Mouse (Mus musculus): Measurements from ENCODE around the gene Clic3.

The Clic3 gene

GRCm38 (mm10) chr2:25461407-25461806 lies 4.8 kb downstream of the Clic3 start:
- H3K27me3 ChIP-seq (ENCODE audit: control insufficient read depth, insufficient read depth, low read length, poor library complexity, severe bottlenecking), result no peaks in the 10 kb centered on the region
- no peaks in the 10 kb centered on the region; the same call in 1 of the 2 replicates for H3K36me3 ChIP-seq (ENCODE audit: control insufficient read depth, insufficient read depth, low read length, poor library complexity, severe bottlenecking)
- no peak for DNase-seq (ENCODE audit: low read depth, low spot score)

DNA sequence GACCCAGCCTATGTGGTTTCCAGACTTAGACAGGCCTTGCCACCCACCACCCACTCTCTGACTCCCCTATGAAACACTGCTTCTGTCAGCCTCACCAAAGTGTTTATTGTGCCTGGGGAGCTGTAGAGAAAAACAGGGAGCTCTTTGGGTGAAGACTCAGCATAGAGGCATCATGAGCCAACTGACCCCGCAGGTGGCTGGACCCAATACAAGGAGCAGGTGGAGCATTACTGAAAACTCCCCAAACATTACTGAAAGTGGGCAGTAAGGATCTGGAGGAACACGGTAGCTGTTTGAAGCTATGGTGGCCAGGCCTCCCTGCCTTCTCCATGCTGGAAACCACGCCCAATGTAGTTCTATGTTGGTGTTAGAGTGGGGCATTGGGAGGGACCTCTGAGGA lies 7.0 kb downstream of the Clic3 start:
- DNase-seq (ENCODE audit: low read depth, low spot score), result no peak
- H3K36me3 ChIP-seq (ENCODE audit: control insufficient read depth, insufficient read depth, low read length, poor library complexity, severe bottlenecking), result no peaks in the 10 kb centered on the region
- no peaks in the 10 kb centered on the region for H3K27me3 ChIP-seq (ENCODE audit: control insufficient read depth, insufficient read depth, low read length, poor library complexity, severe bottlenecking)

GRCm38 (mm10) chr2:25465256-25465655 lies 8.6 kb downstream of the Clic3 start:
- Histone ChIP-seq H3K36me3 (ENCODE audit: control insufficient read depth, insufficient read depth, low read length, poor library complexity, severe bottlenecking) (no peaks in the 10 kb centered on the region), H3K27me3 (ENCODE audit: control insufficient read depth, insufficient read depth, low read length, poor library complexity, severe bottlenecking) (no peaks in the 10 kb centered on the region)
- no peak for DNase-seq (ENCODE audit: low read depth, low spot score)

DNA sequence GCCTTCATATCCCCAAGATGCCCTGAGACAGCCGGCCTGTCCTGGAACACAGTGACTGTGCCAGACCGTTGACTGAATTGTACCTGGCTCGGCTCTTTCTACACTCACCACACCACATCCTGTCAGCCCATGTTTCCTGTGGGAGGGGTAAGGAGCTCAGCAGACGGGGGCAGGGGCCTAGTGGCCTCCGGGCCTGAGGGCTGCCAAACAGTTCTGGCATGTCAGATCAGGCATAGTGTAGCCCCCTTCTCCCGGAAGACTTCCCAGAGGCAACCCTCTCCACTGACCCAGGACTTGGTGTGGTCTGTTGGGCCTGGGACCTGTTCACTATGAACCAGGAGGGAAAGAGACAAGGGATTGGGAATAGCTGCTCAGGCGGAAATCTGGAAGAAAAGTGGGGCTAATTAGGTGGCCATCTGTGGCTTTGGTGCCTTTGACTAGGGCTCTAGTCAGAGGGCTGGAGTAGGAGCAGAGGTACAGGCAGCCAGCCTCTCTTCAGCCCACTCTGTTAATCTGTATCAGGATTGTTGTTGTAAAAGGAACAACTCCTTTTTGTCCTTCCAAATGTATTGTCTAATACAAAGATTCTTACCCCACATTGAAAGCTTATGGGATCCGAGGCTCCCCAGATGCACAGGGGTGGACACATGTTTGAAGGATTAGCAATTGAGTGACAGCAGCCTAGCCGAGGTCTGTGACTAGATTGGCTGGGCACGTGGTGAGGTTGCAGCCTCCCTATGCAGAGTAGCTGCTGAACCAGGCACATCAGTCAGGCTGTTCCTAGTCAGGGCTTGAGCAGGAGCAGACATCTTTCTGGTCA lies 9.4 kb downstream of the Clic3 start:
- DNase-seq (ENCODE audit: low read depth, low spot score), result peak; percentile 74
- no peaks in the 10 kb centered on the region for H3K36me3 ChIP-seq (ENCODE audit: control insufficient read depth, insufficient read depth, low read length, poor library complexity, severe bottlenecking)
- H3K27me3 ChIP-seq (ENCODE audit: control insufficient read depth, insufficient read depth, low read length, poor library complexity, severe bottlenecking), result no peaks in the 10 kb centered on the region

GRCm38 (mm10) chr2:25467606-25468303 lies 11.1 kb downstream of the Clic3 start:
- Histone ChIP-seq H3K36me3 (ENCODE audit: control insufficient read depth, insufficient read depth, low read length, poor library complexity, severe bottlenecking) (no peaks in the 10 kb centered on the region), H3K27me3 (ENCODE audit: control insufficient read depth, insufficient read depth, low read length, poor library complexity, severe bottlenecking) (no peaks in the 10 kb centered on the region)
- no peak for DNase-seq (ENCODE audit: low read depth, low spot score)

- DNase-seq (ENCODE audit: low read depth, low spot score), result no peak
- Histone ChIP-seq H3K36me3 (ENCODE audit: control insufficient read depth, insufficient read depth, low read length, poor library complexity, severe bottlenecking) (no peaks in the 10 kb centered on the region), H3K27me3 (ENCODE audit: control insufficient read depth, insufficient read depth, low read length, poor library complexity, severe bottlenecking) (no peaks in the 10 kb centered on the region)
Measured at GRCm38 (mm10) chr2:25468962-25469915, 12.6 kb downstream of the Clic3 start.

DNA sequence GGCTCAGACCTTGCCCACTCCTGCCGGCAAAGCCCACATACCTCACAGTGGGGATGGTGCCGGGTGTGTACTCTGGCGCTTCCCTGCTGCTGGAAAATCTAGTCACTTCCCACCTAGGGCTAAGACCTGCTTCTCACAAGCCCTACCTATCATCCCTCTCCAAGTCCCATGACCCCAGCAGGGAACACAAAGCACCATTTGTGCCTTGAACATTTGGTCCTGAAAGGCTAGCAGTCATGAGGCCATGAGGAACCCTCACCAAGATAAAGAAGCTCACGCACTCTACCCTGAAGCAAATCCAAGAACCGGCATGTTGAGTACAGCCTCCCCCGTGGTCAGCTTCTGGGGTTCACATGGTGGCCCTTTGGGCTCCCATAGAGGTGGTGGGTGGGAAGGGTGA lies 13.3 kb downstream of the Clic3 start, which contains the start of gene Ptgds:
Gene Ptgds, minus strand, starts transcription at position 78 of the 400 bp plus-strand sequence.
- no peaks in the 10 kb centered on the region for H3K27me3 ChIP-seq (ENCODE audit: control insufficient read depth, insufficient read depth, low read length, poor library complexity, severe bottlenecking)
- no peak for DNase-seq (ENCODE audit: low read depth, low spot score)
- no peaks in the 10 kb centered on the region for H3K36me3 ChIP-seq (ENCODE audit: control insufficient read depth, insufficient read depth, low read length, poor library complexity, severe bottlenecking)

GRCm38 (mm10) chr2:25472550-25472949 lies 15.9 kb downstream of the Clic3 start:
- H3K27me3 ChIP-seq (ENCODE audit: control insufficient read depth, insufficient read depth, low read length, poor library complexity, severe bottlenecking), result no peaks in the 10 kb centered on the region
- H3K36me3 ChIP-seq (ENCODE audit: control insufficient read depth, insufficient read depth, low read length, poor library complexity, severe bottlenecking), result no peaks in the 10 kb centered on the region
- no peak for DNase-seq (ENCODE audit: low read depth, low spot score)

GRCm38 (mm10) chr2:25477541-25477940 lies 20.9 kb downstream of the Clic3 start:
- Histone ChIP-seq H3K27me3 (ENCODE audit: control insufficient read depth, insufficient read depth, low read length, poor library complexity, severe bottlenecking) (no peaks in the 10 kb centered on the region), H3K36me3 (ENCODE audit: control insufficient read depth, insufficient read depth, low read length, poor library complexity, severe bottlenecking) (no peaks in the 10 kb centered on the region)
- DNase-seq (ENCODE audit: low read depth, low spot score), result no peak

DNA sequence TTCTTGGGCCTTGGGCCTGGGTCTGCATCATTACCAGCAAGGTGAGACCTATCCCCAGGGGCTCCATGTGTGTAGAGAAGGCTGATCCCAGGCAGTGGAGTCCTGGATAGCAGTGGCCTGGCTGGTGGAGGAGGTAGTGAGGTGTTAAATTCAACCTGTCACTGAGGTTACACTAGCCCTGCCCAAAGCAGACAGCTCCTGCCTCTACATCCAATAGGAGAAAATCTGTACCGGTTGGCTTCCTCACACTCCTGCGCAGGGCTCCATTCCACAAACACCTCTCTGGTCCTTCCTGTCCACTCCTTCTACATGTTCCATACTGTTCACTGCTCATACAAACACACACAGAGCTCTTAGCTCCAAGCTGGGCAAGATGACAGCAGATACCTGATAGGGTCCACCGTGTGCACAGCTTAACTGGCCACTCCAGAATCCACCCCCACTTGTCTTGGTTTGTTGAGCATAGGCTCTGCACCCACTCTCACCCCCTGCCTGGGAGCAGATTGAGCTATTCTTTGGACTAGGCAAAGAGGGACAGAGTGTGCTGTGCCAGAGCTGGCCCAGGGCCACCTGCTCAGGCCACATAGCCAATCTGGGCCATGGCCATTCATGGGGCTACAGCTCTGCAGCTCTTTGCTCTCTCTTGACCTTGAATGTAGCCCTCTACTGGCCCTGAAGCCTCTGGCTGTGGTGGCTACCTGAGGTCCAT lies 21.5 kb downstream of the Clic3 start:
- no peaks in the 10 kb centered on the region for H3K27me3 ChIP-seq (ENCODE audit: control insufficient read depth, insufficient read depth, low read length, poor library complexity, severe bottlenecking)
- no peaks in the 10 kb centered on the region for H3K36me3 ChIP-seq (ENCODE audit: control insufficient read depth, insufficient read depth, low read length, poor library complexity, severe bottlenecking)
- DNase-seq (ENCODE audit: low read depth, low spot score), result no peak

DNA sequence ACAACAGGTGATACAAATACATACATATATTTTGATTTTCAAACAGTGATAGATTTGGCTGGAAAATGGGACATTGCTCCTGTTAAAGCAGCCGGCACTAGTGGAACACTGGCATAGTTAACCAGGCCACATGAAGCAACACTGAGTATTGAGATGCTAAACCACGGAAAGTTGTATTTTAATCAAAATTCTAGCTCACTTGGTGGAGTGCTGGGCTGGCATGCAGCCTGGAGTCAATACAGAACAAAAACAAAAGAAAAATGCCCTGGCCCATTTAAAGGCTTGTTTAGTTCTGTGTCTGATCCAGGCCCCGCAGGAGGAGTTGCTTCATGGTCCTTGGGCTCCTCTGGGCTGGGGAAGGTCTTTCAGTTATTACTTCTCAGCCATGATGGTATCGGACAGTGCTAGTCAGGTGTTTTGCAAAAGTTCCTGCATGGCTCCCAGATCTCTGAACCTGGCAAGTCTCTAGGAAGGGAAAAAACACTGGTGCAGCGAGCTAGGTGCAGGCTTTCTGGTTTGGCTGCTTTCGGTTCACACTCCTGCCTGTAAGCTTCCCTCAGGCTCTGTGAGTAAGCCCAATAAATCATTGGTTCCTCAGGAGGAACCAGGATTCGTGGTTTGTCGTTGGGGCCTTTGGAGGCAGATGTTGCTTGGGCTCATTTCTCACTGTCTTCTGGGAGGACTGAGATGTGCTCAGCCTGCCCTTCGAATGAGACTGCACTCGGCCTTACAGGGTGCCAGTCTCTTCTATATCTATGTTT lies 23.1 kb downstream of the Clic3 start:
- Histone ChIP-seq H3K27me3 (ENCODE audit: control insufficient read depth, insufficient read depth, low read length, poor library complexity, severe bottlenecking) (no peaks in the 10 kb centered on the region), H3K36me3 (ENCODE audit: control insufficient read depth, insufficient read depth, low read length, poor library complexity, severe bottlenecking) (no peaks in the 10 kb centered on the region)
- DNase-seq (ENCODE audit: low read depth, low spot score), result no peak

DNA sequence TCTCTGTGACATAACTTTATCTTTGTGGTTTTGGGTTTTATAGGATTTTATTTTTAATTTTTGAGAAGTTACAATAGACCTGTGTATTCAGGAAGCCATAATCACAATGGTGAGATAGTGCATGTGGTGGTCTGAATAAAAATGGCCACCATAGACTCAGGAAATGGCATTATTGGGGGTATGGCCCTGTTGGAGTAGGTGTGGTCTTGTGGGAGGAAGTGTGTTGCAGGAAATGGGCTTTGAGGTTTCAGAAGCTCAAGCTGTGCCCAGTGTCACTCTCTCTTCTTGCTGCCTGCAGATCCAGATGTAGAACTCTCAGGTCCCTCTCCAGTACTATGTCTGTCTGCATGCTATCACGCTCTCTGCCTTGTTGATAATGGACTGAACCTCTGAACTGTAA lies 23.9 kb downstream of the Clic3 start:
- Histone ChIP-seq H3K27me3 (ENCODE audit: control insufficient read depth, insufficient read depth, low read length, poor library complexity, severe bottlenecking) (no peaks in the 10 kb centered on the region), H3K36me3 (ENCODE audit: control insufficient read depth, insufficient read depth, low read length, poor library complexity, severe bottlenecking) (no peaks in the 10 kb centered on the region)
- DNase-seq (ENCODE audit: low read depth, low spot score), result no peak

DNA sequence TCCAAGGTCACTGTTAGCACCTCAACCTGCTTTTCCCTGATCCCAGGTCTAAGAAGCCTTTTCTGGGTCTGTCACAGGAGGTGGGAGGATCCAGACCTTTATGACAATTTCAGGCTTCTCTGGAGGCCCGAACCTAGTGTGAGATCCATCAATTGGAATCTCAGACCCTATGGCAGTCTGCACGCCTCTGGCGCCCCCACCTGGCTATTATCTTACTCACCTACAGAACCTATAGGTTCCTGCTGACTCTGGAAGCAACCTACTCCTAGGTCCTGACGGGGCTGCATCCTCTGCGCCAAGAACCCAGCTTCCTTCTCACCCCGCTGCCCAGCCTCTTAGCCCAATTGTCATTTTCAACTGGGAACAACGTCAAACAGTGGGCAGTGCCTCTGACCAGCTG lies 26.3 kb downstream of the Clic3 start:
- H3K27me3 ChIP-seq (ENCODE audit: control insufficient read depth, insufficient read depth, low read length, poor library complexity, severe bottlenecking), result no peaks in the 10 kb centered on the region
- peak; percentile 87 for DNase-seq (ENCODE audit: low read depth, low spot score)

More for the DNA sequence above, 26.3 kb downstream of the Clic3 start:
- H3K36me3 ChIP-seq (ENCODE audit: control insufficient read depth, insufficient read depth, low read length, poor library complexity, severe bottlenecking), result no peaks in the 10 kb centered on the region
